Mouse (Mus musculus): ENCODE data around the gene Etfrf1.

DNA sequence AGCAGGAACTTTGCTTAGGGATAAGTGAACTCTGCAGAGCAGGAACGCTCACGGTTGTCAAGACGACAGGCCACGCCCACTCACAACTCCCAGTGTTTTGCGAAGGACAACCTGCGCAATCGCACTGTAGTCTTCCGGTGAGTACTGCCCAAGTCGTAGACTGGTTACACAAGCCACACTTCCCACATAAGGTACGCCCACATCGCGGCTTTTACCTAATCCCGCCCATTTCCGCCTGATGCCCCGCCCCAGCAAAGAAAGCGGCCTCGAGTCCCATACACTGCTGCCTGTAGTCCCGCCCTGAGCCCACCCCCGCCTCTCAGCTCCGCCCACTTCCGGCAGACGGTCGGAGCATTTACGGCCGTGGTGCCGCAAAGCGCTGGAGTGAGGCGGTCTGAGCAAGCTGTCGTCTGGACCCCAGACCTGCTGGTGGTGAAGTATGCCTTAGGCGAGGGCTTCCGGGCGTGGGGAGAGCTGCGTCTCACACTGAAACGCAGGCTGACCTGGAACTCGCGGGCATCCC lies at the start of gene Etfrf1, which contains the start of gene Casc1:
- peak; percentile 97 for TF ChIP-seq POLR2A (IDR thresholded peaks at IDR 0.05; ENCODE audit: borderline replicate concordance, insufficient read depth, low read length)
- TF ChIP-seq CTCF (IDR thresholded peaks at IDR 0.05; ENCODE audit: borderline replicate concordance, insufficient read depth, low read depth, low read length), result no peak

Measured in cerebellum, adult 2 months (tissue).